Mouse (Mus musculus): ENCODE measurements around the gene Nmt1. TPM values are rescaled to one million over a fixed set of nuclear protein-coding genes. Genes with fewer than 3 reads are reported as not detected.

Nmt1 gene
- polyA plus RNA-seq (2012; rRNA removed): 74.3 and 77.1 TPM in 2 replicates

GRCm38 (mm10) chr11:103028176-103028891 is at the start of gene Nmt1, which contains the start of gene Dcakd:
TSS of gene Nmt1 (plus strand) at chr11:103028190.
TSS of gene Dcakd (minus strand) at chr11:103028333.
- Histone ChIP-seq H3K4me3 (ENCODE audit: insufficient read depth, low read length) (peak within 1 kb of the TSS; percentile 62), H3K27ac (ENCODE audit: insufficient read depth, low read length) (peak within 1 kb of the TSS; percentile 51), H3K4me1 (ENCODE audit: control insufficient read depth, insufficient read depth, low read length) (peaks cover 10% of the 10 kb centered on the region)
- TF ChIP-seq CTCF (IDR thresholded peaks at IDR 0.05; ENCODE audit: extremely low read depth, insufficient read depth, low read length): no peak
- TF ChIP-seq POLR2A (IDR thresholded peaks at IDR 0.05; ENCODE audit: extremely low read depth, insufficient read depth, low read length): peak; percentile 88

GRCm38 (mm10) chr11:102981151-102981890 is 46.7 kb upstream of the Nmt1 start:
- no peak overlapping the region for H3K27ac ChIP-seq (ENCODE audit: insufficient read depth, low read length)
- TF ChIP-seq CTCF (IDR thresholded peaks at IDR 0.05; ENCODE audit: extremely low read depth, insufficient read depth, low read length) (no peak), POLR2A (IDR thresholded peaks at IDR 0.05; ENCODE audit: extremely low read depth, insufficient read depth, low read length) (no peak)
- H3K4me1 ChIP-seq (ENCODE audit: control insufficient read depth, insufficient read depth, low read length): no peaks in the 10 kb centered on the region

GRCm38 (mm10) chr11:102984086-102984485 is 43.9 kb upstream of the Nmt1 start:
- Histone ChIP-seq H3K4me3 (ENCODE audit: insufficient read depth, low read length) (no peak overlapping the region), H3K4me1 (ENCODE audit: control insufficient read depth, insufficient read depth, low read length) (no peaks in the 10 kb centered on the region), H3K27ac (ENCODE audit: insufficient read depth, low read length) (no peak overlapping the region)
- no peak for TF ChIP-seq CTCF (IDR thresholded peaks at IDR 0.05; ENCODE audit: extremely low read depth, insufficient read depth, low read length)

More at GRCm38 (mm10) chr11:102981151-102981890, 46.7 kb upstream of the Nmt1 start:
- no peak overlapping the region for H3K4me3 ChIP-seq (ENCODE audit: insufficient read depth, low read length)

GRCm38 (mm10) chr11:102984615-102985014 is 43.4 kb upstream of the Nmt1 start:
- TF ChIP-seq CTCF (IDR thresholded peaks at IDR 0.05; ENCODE audit: extremely low read depth, insufficient read depth, low read length) (no peak), POLR2A (IDR thresholded peaks at IDR 0.05; ENCODE audit: extremely low read depth, insufficient read depth, low read length) (no peak)
- H3K4me1 ChIP-seq (ENCODE audit: control insufficient read depth, insufficient read depth, low read length): no peaks in the 10 kb centered on the region
- H3K27ac ChIP-seq (ENCODE audit: insufficient read depth, low read length): no peak overlapping the region
- H3K4me3 ChIP-seq (ENCODE audit: insufficient read depth, low read length): no peak overlapping the region

- Histone ChIP-seq H3K4me3 (ENCODE audit: insufficient read depth, low read length) (no peak overlapping the region), H3K4me1 (ENCODE audit: control insufficient read depth, insufficient read depth, low read length) (no peaks in the 10 kb centered on the region)
- TF ChIP-seq CTCF (IDR thresholded peaks at IDR 0.05; ENCODE audit: extremely low read depth, insufficient read depth, low read length) (no peak), POLR2A (IDR thresholded peaks at IDR 0.05; ENCODE audit: extremely low read depth, insufficient read depth, low read length) (no peak)
These were observed 42.8 kb upstream of the Nmt1 start for GRCm38 (mm10) chr11:102985160-102985559.

GRCm38 (mm10) chr11:102989641-102990151 is 38.3 kb upstream of the Nmt1 start:
- Histone ChIP-seq H3K4me1 (ENCODE audit: control insufficient read depth, insufficient read depth, low read length) (no peaks in the 10 kb centered on the region), H3K27ac (ENCODE audit: insufficient read depth, low read length) (no peak overlapping the region), H3K4me3 (ENCODE audit: insufficient read depth, low read length) (peak overlapping the region; percentile 10; the same call in 1 of the 2 replicates)
- no peak for TF ChIP-seq CTCF (IDR thresholded peaks at IDR 0.05; ENCODE audit: extremely low read depth, insufficient read depth, low read length)
- no peak for TF ChIP-seq POLR2A (IDR thresholded peaks at IDR 0.05; ENCODE audit: extremely low read depth, insufficient read depth, low read length)

More at GRCm38 (mm10) chr11:102985160-102985559, 42.8 kb upstream of the Nmt1 start:
- H3K27ac ChIP-seq (ENCODE audit: insufficient read depth, low read length): no peak overlapping the region

- Histone ChIP-seq H3K27ac (ENCODE audit: insufficient read depth, low read length) (no peak overlapping the region), H3K4me3 (ENCODE audit: insufficient read depth, low read length) (peak overlapping the region; percentile 10; the same call in 1 of the 2 replicates), H3K4me1 (ENCODE audit: control insufficient read depth, insufficient read depth, low read length) (no peaks in the 10 kb centered on the region)
- TF ChIP-seq POLR2A (IDR thresholded peaks at IDR 0.05; ENCODE audit: extremely low read depth, insufficient read depth, low read length) (no peak), CTCF (IDR thresholded peaks at IDR 0.05; ENCODE audit: extremely low read depth, insufficient read depth, low read length) (0 out of 2 replicates have a peak, but pooled peaks have one; percentile 12)
These were observed 37.8 kb upstream of the Nmt1 start for GRCm38 (mm10) chr11:102990152-102990663.

- no peaks in the 10 kb centered on the region for H3K4me1 ChIP-seq (ENCODE audit: control insufficient read depth, insufficient read depth, low read length)
- no peak overlapping the region for H3K4me3 ChIP-seq (ENCODE audit: insufficient read depth, low read length)
- no peak overlapping the region for H3K27ac ChIP-seq (ENCODE audit: insufficient read depth, low read length)
- TF ChIP-seq CTCF (IDR thresholded peaks at IDR 0.05; ENCODE audit: extremely low read depth, insufficient read depth, low read length) (no peak), POLR2A (IDR thresholded peaks at IDR 0.05; ENCODE audit: extremely low read depth, insufficient read depth, low read length) (no peak)
These were observed 36.3 kb upstream of the Nmt1 start for GRCm38 (mm10) chr11:102991681-102992080.

GRCm38 (mm10) chr11:102992940-102993339 is 35.0 kb upstream of the Nmt1 start:
- TF ChIP-seq POLR2A (IDR thresholded peaks at IDR 0.05; ENCODE audit: extremely low read depth, insufficient read depth, low read length) (no peak), CTCF (IDR thresholded peaks at IDR 0.05; ENCODE audit: extremely low read depth, insufficient read depth, low read length) (peak; percentile 62)
- Histone ChIP-seq H3K4me1 (ENCODE audit: control insufficient read depth, insufficient read depth, low read length) (no peaks in the 10 kb centered on the region), H3K4me3 (ENCODE audit: insufficient read depth, low read length) (no peak overlapping the region), H3K27ac (ENCODE audit: insufficient read depth, low read length) (no peak overlapping the region)
